Mouse (Mus musculus) CH12.LX (cell line): Measurements from ENCODE around the gene Myl4.

Experiments
- CTCF ChIP-seq, 2 experiments: IDR thresholded peaks in 1 of 2; conservative IDR thresholded peaks in 1 of 2; 2 replicates each; pipeline ENCODE4 v1.5.1; 2011 to 2012; ENCODE audit warnings: low read depth in 2 of 2, low read length in 2 of 2, improper control_type of control experiment in 1 of 2, inconsistent platforms in 1 of 2, mild to moderate bottlenecking in 1 of 2, moderate library complexity in 1 of 2
- ELF1 ChIP-seq: IDR thresholded peaks from 2 replicates; pipeline ENCODE4 v1.6.1; 2014; ENCODE audit warnings: low read depth, mild to moderate bottlenecking, inconsistent platforms, low read length, improper control_type of control experiment
- EP300 ChIP-seq: IDR thresholded peaks from 2 replicates; pipeline ENCODE4 v1.6.1; 2011; ENCODE audit warnings: low read length, improper control_type of control experiment
- GABPA ChIP-seq: IDR thresholded peaks from 2 replicates; pipeline ENCODE4 v1.6.1; 2012; ENCODE audit warnings: low read depth, low read length, improper control_type of control experiment, inconsistent platforms; ENCODE audit not compliant: insufficient replicate concordance
- HCFC1 ChIP-seq: IDR thresholded peaks from 2 replicates; pipeline ENCODE4 v1.6.1; 2012; ENCODE audit warnings: low read depth, mild to moderate bottlenecking, inconsistent platforms, low read length, improper control_type of control experiment
- MYC ChIP-seq: IDR thresholded peaks from 2 replicates; pipeline ENCODE4 v1.6.1; 2011; ENCODE audit warnings: low read depth, mild to moderate bottlenecking, improper control_type of control experiment, low read length
- NELFE ChIP-seq: IDR thresholded peaks from 2 replicates; pipeline ENCODE4 v1.6.1; 2011; ENCODE audit warnings: low read depth, low read length, improper control_type of control experiment
- NRF1 ChIP-seq: IDR thresholded peaks from 2 replicates; pipeline ENCODE4 v1.6.1; 2014; ENCODE audit warnings: low read depth, mild to moderate bottlenecking, inconsistent platforms, low read length, improper control_type of control experiment, moderate library complexity
- POLR2A ChIP-seq: IDR thresholded peaks from 2 replicates; pipeline ENCODE4 v1.6.1; 2011; ENCODE audit warnings: low read depth, mild to moderate bottlenecking, improper control_type of control experiment, low read length
- TBP ChIP-seq: conservative IDR thresholded peaks from 2 replicates; pipeline ENCODE4 v1.6.1; 2011; ENCODE audit warnings: low read depth, low read length, improper control_type of control experiment
- USF2 ChIP-seq: conservative IDR thresholded peaks from 2 replicates; pipeline ENCODE4 v1.6.1; 2011; ENCODE audit warnings: low read depth, low read length, improper control_type of control experiment
- ZNF384 ChIP-seq: IDR thresholded peaks from 2 replicates; pipeline ENCODE4 v1.6.1; 2012; ENCODE audit warnings: low read depth, low read length, improper control_type of control experiment, inconsistent platforms

DNA sequence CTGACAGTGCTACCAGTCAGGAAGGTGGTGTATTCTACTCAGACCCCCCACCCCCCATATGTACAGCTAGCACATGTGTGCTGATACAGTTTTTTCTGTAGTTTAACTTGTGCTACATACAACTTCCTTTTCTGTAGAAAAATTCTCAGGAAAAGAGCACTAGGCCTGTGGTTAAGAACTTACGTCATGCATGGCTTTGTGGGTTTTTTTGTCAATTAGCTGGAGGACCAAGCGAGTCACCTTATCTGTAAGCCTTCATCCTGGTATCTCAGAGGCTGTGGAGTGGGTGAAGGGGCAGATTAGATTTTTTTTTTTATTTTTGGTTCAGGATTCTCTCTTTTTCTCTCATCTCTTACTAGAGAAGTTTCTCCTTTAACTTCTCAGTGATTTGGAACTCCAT, 63.7 kb downstream of the Myl4 start:
- TF ChIP-seq EP300 = peak; percentile 49; the same call in 1 of the 2 replicates
- TF ChIP-seq TBP = no peak
- no peak for TF ChIP-seq CTCF (conservative IDR thresholded peaks at IDR 0.05 in 1 of 2, IDR thresholded peaks at IDR 0.05 in 1 of 2; ENCODE audit: low read depth in 2 of 2, low read length in 2 of 2)
- TF ChIP-seq ZNF384 = peak; percentile 69
- TF ChIP-seq POLR2A = no peak
- no peak for TF ChIP-seq NELFE
- no peak for TF ChIP-seq GABPA
- no peak for TF ChIP-seq NRF1
- TF ChIP-seq USF2 = no peak
- no peak for TF ChIP-seq MYC
- TF ChIP-seq HCFC1 = no peak
- no peak for TF ChIP-seq ELF1
